Mouse (Mus musculus): ENCODE results near the gene Myo9b.
"Not testable (repeated sequence)": the region's sequence is repeated elsewhere in the genome, so short reads cannot be mapped to it uniquely, and the experiment has no call there.

DNA sequence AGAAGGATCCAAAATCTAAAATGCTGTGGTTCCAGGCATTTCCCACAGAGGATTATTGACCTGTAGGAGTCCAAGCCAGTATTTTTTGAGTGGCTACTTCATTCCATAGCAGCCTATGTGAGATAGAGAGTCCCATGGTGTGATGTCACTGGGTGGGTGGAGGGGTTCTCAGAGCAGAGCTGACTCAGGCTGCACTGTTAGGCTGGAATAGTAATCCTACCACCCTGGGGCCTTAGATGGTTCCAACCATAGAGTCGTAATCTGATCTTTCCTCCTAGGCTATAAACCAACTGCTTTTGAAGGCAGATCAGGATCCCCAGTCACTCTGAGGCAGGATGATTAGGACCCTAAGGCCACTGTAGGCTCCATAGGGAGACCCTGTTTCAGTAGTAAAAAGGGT, 6.9 kb downstream of the Myo9b start:
- TF ChIP-seq CTCF (IDR thresholded peaks at IDR 0.05; ENCODE audit: borderline replicate concordance, extremely low read depth, insufficient read depth, insufficient read length); POLR2A (IDR thresholded peaks at IDR 0.05; ENCODE audit: borderline replicate concordance, extremely low read depth, insufficient read depth, insufficient read length, poor library complexity, severe bottlenecking): not testable (repeated sequence)
